Mouse (Mus musculus): ENCODE measurements around the gene Gm4869. TPM values are rescaled to one million over a fixed set of nuclear protein-coding genes. Genes with fewer than 3 reads are reported as not detected.

Gene Gm4869
- 0.03 and 0.11 TPM in 2 replicates for polyA plus RNA-seq (2012; rRNA removed)

DNA sequence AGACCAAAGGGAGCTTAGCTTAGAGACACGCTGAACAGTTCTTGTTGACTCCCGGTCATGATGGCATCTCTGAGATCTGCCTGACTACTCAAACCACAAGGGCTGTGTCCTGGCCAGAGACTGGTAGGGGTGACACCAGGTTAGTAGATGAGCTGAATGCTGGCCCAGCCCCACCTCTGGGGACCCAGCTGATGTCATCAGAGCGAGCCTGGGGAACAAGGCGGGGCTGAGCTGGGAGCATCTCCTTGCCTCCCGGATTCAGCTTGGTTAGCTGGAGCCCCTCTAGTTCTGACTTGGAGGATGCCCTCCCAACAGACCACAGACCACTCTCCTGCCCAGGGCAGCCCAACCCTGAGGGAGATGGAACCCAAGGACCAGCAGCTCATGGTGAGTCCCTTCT is at the start of gene Gm4869:
Gm4869 (plus strand) TSS at position 301 of the 400 bp plus-strand sequence.

DNA sequence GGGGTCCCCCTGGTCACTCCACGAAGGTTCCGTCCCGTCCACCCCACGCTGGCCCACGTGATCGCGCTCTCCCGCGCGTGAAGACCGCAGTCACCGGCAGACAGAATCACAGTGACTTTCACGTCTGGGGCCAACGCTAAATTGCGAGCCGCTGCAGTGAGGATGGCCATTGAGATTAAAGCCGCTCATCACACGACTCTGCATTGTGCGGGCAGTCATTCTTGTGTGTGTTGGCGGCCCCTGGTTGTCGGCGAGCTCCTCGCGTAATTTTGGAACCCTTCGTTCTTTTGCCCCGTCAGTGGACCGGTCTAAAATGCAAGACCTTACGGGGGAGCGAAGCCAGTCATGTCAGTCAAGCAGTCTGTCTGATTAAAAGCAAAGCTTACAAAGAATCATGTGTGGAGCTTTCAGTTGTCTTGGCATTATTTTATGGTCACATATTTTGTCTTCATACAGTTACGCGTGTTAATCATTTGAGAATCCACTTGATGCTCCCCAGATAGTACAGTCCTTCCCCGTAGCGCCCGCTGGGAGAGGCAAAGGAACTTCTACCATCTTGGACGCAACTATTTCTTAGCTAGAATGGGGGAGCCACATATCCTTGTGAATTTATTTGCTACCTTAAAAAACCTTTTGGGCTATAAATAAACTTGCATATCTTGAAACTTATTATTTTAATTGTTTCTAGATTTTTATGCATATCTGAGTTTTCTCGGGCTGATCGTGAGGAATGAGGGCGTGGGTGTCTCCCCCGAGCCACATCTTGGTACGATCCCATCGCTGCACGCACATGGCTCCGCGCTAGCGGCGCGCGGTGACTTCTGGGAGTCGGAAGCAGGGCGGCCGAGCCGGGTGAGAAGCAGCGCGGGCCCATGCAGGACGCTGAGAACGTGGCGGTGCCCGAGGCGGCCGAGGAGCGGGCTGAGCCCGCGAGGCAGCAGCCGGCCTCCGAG is 26.7 kb upstream of the Gm4869 start, which contains the start of gene Eif3b:
Eif3b (plus strand) TSS at position 840 of the 953 bp plus-strand sequence.

DNA sequence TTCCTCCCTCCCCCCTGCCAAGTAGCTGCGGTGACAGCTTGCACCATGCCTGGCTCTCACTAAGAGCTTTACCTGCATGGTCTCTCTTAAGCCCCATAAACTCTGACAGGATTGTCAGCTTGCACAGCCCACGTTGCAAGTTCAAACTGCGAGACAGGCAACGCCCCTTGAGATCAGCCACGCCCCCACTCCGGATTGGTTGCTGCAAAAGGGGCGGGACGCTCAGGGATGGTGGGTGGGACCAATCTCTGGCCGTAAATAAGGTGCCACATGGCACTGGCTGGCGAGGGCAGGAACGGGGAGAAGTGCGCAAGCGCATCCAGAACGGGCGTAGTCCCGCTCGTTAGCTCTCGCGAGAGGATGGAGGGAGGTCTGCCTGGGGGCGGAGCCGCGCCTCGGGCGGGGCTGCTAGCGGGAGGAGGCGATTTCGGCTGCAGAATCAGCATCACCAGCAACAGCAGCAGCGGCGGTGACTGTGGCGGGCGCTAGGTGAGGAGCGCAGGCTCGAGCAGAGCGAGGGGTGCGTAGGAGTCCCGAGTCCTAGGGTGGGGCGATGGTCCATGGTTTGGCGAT is 59.8 kb downstream of the Gm4869 start, which contains the start of gene Chst12:
Chst12 (plus strand) TSS at position 343 of the 573 bp plus-strand sequence.

Other genes starting within 250 kb of the Gm4869 start
- gene Mad1l1, start 124.1 kb upstream of the Gm4869 start, polyA plus RNA-seq (2012; rRNA removed): 43.0 and 58.7 TPM in 2 replicates
- 7.9 and 11.5 TPM in 2 replicates for gene Nudt1, start 124.0 kb upstream of the Gm4869 start, polyA plus RNA-seq (2012; rRNA removed)
- gene Mrm2, start 113.7 kb upstream of the Gm4869 start, polyA plus RNA-seq (2012; rRNA removed): 7.7 and 10.6 TPM in 2 replicates
- 24.4 and 27.2 TPM in 2 replicates for gene Snx8, start 56.4 kb upstream of the Gm4869 start, polyA plus RNA-seq (2012; rRNA removed)
- 125 and 145 TPM in 2 replicates for gene Eif3b, start 26.3 kb upstream of the Gm4869 start, polyA plus RNA-seq (2012; rRNA removed)
- gene Chst12, start 59.9 kb downstream of the Gm4869 start, polyA plus RNA-seq (2012; rRNA removed): 31.5 and 40.0 TPM in 2 replicates
- not detected in 2 replicates for gene Grifin, start 119.4 kb downstream of the Gm4869 start, polyA plus RNA-seq (2012; rRNA removed)
- gene Lfng, start 161.7 kb downstream of the Gm4869 start, polyA plus RNA-seq (2012; rRNA removed): 55.4 and 66.3 TPM in 2 replicates
- gene Ttyh3, start 203.4 kb downstream of the Gm4869 start, polyA plus RNA-seq (2012; rRNA removed): 116 and 137 TPM in 2 replicates

Measured in ovary, adult 2 months (tissue).